Mouse (Mus musculus) MEL (cell line): ENCODE measurements around the gene Pgm2. TPM values are rescaled to one million over a fixed set of nuclear protein-coding genes. Genes with fewer than 3 reads are reported as not detected.
A peak's percentile ranks its signal among the peaks of the same experiment; 100 is the strongest.

ENCODE experiments used
- DNase-seq: peaks from one replicate; pipeline ENCODE4 v3.0.0; 2011; ENCODE audit warnings: low read depth, low spot score
- H3K27ac ChIP-seq: 2 replicates; pipeline ENCODE4 v1.5.1; 2012; ENCODE audit warnings: low read depth, mild to moderate bottlenecking, control low read depth, low read length, moderate library complexity; ENCODE audit not compliant: control insufficient read depth
- H3K27me3 ChIP-seq, 2 experiments: fragments of 150-350 bp in 1 of 2; sonication (generic) in 1 of 2; 2 replicates each; pipeline ENCODE4 v1.6.1; 2012; ENCODE audit warnings: low read length in 2 of 2, mild to moderate bottlenecking in 2 of 2, improper control_type of control experiment in 1 of 2, moderate library complexity in 1 of 2; ENCODE audit not compliant: insufficient read depth in 2 of 2, control insufficient read depth in 1 of 2
- H3K36me3 ChIP-seq, 2 experiments: 2 replicates each; pipeline ENCODE4 v1.6.1; 2012 to 2014; ENCODE audit warnings: low read length in 2 of 2, improper control_type of control experiment in 1 of 2, inconsistent platforms in 1 of 2, mild to moderate bottlenecking in 1 of 2; ENCODE audit not compliant: insufficient read depth in 2 of 2, control insufficient read depth in 1 of 2
- H3K4me1 ChIP-seq, 2 experiments: fragments of 150-350 bp in 1 of 2; sonication (generic) in 1 of 2; 2 replicates each; pipeline ENCODE4 v1.6.1; 2012; ENCODE audit warnings: low read length in 2 of 2, improper control_type of control experiment in 1 of 2, mild to moderate bottlenecking in 1 of 2; ENCODE audit not compliant: insufficient read depth in 2 of 2, control insufficient read depth in 1 of 2
- H3K4me3 ChIP-seq, 2 experiments: fragments of 150-350 bp in 1 of 2; sonication (generic) in 1 of 2; 2 replicates each; pipeline ENCODE4 v1.5.1; 2012; ENCODE audit warnings: low read depth in 2 of 2, low read length in 2 of 2, mild to moderate bottlenecking in 2 of 2, moderate library complexity in 2 of 2, control low read depth in 1 of 2, improper control_type of control experiment in 1 of 2; ENCODE audit not compliant: control insufficient read depth in 1 of 2, insufficient read depth in 1 of 2
- H3K79me2 ChIP-seq: 2 replicates; pipeline ENCODE4 v1.6.1; 2012; ENCODE audit warnings: mild to moderate bottlenecking, low read length, moderate library complexity; ENCODE audit not compliant: control insufficient read depth, poor library complexity, insufficient read depth
- H3K9ac ChIP-seq: 2 replicates; pipeline ENCODE4 v1.6.1; 2012; ENCODE audit warnings: low read depth, mild to moderate bottlenecking, control low read depth, low read length, moderate library complexity; ENCODE audit not compliant: control insufficient read depth, poor library complexity, severe bottlenecking
- H3K9me3 ChIP-seq: fragments of 150-350 bp; sonication (generic); replicated peaks from 2 replicates; pipeline ENCODE4 v1.6.1; 2012; ENCODE audit warnings: mild to moderate bottlenecking, low read length, improper control_type of control experiment, moderate library complexity; ENCODE audit not compliant: insufficient read depth
- CHD1 ChIP-seq: IDR thresholded peaks from 2 replicates; pipeline ENCODE4 v1.6.1; 2012; ENCODE audit warnings: low read depth, mild to moderate bottlenecking, inconsistent platforms, low read length, improper control_type of control experiment
- CTCF ChIP-seq, 3 experiments: IDR thresholded peaks in 2 of 3; conservative IDR thresholded peaks in 1 of 3; 2 replicates each; pipeline ENCODE4 v1.5.1; 2011 to 2012; ENCODE audit warnings: low read length in 3 of 3, low read depth in 2 of 3, mild to moderate bottlenecking in 2 of 3, improper control_type of control experiment in 1 of 3, inconsistent platforms in 1 of 3, mixed read lengths in 1 of 3, moderate library complexity in 1 of 3; ENCODE audit not compliant: control insufficient read depth in 1 of 3, insufficient read depth in 1 of 3, poor library complexity in 1 of 3, severe bottlenecking in 1 of 3
- ELF1 ChIP-seq: IDR thresholded peaks from 2 replicates; pipeline ENCODE4 v1.6.1; 2014; ENCODE audit warnings: low read depth, mild to moderate bottlenecking, inconsistent platforms, low read length, improper control_type of control experiment, moderate library complexity
- EP300 ChIP-seq, 2 experiments: IDR thresholded peaks; 2 replicates each; pipeline ENCODE4 v1.6.1; 2011; ENCODE audit warnings: improper control_type of control experiment in 2 of 2, low read length in 2 of 2, low read depth in 1 of 2, mild to moderate bottlenecking in 1 of 2
- KAT2A ChIP-seq: conservative IDR thresholded peaks from 2 replicates; pipeline ENCODE4 v1.6.1; 2012; ENCODE audit warnings: low read depth, low read length, improper control_type of control experiment, inconsistent platforms
- MAZ ChIP-seq: IDR thresholded peaks from 2 replicates; pipeline ENCODE4 v1.6.1; 2012; ENCODE audit warnings: low read depth, mild to moderate bottlenecking, inconsistent platforms, low read length, improper control_type of control experiment
- NELFE ChIP-seq: IDR thresholded peaks from 2 replicates; pipeline ENCODE4 v1.6.1; 2011; ENCODE audit warnings: low read depth, low read length, improper control_type of control experiment
- NRF1 ChIP-seq: IDR thresholded peaks from 2 replicates; pipeline ENCODE4 v1.6.1; 2014; ENCODE audit warnings: low read depth, mild to moderate bottlenecking, inconsistent platforms, low read length, improper control_type of control experiment, moderate library complexity; ENCODE audit not compliant: poor library complexity, insufficient read depth, severe bottlenecking
- POLR2AphosphoS2 ChIP-seq: IDR thresholded peaks from 2 replicates; pipeline ENCODE4 v1.6.1; 2011; ENCODE audit warnings: low read length, improper control_type of control experiment
- RAD21 ChIP-seq: IDR thresholded peaks from 2 replicates; pipeline ENCODE4 v1.6.1; 2011; ENCODE audit warnings: mild to moderate bottlenecking, low read depth, low read length, improper control_type of control experiment
- SIN3A ChIP-seq: IDR thresholded peaks from 2 replicates; pipeline ENCODE4 v1.6.1; 2012; ENCODE audit warnings: low read length, improper control_type of control experiment, inconsistent platforms
- SMC3 ChIP-seq: IDR thresholded peaks from 2 replicates; pipeline ENCODE4 v1.6.1; 2011; ENCODE audit warnings: low read depth, low read length, improper control_type of control experiment
- TAL1 ChIP-seq: IDR thresholded peaks from 2 replicates; pipeline ENCODE4 v1.6.1; 2012; ENCODE audit warnings: mild to moderate bottlenecking, inconsistent platforms, low read length, moderate library complexity, mixed read lengths
- TBP ChIP-seq: IDR thresholded peaks from 2 replicates; pipeline ENCODE4 v1.8.0; 2011; ENCODE audit warnings: low read depth, low read length, improper control_type of control experiment
- TCF12 ChIP-seq: IDR thresholded peaks from 2 replicates; pipeline ENCODE4 v1.6.1; 2014; ENCODE audit warnings: low read depth, mild to moderate bottlenecking, inconsistent platforms, low read length, improper control_type of control experiment, moderate library complexity
- ZMIZ1 ChIP-seq: IDR thresholded peaks from 2 replicates; pipeline ENCODE4 v1.6.1; 2012; ENCODE audit warnings: low read depth, mild to moderate bottlenecking, inconsistent platforms, low read length, improper control_type of control experiment, moderate library complexity
- polyA plus RNA-seq, 2 experiments: library from polyadenylated mRNA; stranded (reverse) in 1 of 2; unstranded in 1 of 2; fragments of >175 nt in 1 of 2; fragments of >200 nt in 1 of 2; gene quantifications; 2 replicates each; pipeline versions ENCODE4 v1.2.1 to v1.2.4; 2012; ENCODE audit warnings: low replicate concordance in 2 of 2, low read depth in 1 of 2; ENCODE audit not compliant: insufficient read length in 2 of 2, insufficient read depth in 1 of 2, missing spikeins in 1 of 2
- total RNA-seq: library from RNA; depleted of rRNA; stranded (reverse); fragments of 300-350 nt; gene quantifications from 2 replicates; pipeline ENCODE4 v1.2.3, GENCODE M21; 2012

Pgm2 gene
- total and polyA plus RNA-seq, 3 experiments, result 22.0 to 64.0 TPM; not detected in 1

GRCm38 (mm10) chr5:64088740-64089139, 4.0 kb upstream of the Pgm2 start:
- Histone ChIP-seq H3K79me2 (peaks cover 10% of the 10 kb centered on the region), H3K9ac (no peak overlapping the region), H3K27me3 (no peaks in the 10 kb centered on the region), H3K27ac (no peak overlapping the region), H3K9me3 (no peaks in the 10 kb centered on the region), H3K36me3 (no peaks in the 10 kb centered on the region), H3K4me3 (no peak overlapping the region), H3K4me1 (peaks cover 0 to 3% of the 10 kb centered on the region in 2 experiments; a peak in 2 of 4 replicates)
- no peak for DNase-seq
- TF ChIP-seq CTCF (IDR thresholded peaks at IDR 0.05 in 2 of 3, conservative IDR thresholded peaks at IDR 0.05 in 1 of 3; ENCODE audit: control insufficient read depth in 1 of 3, insufficient read depth in 1 of 3, low read depth in 2 of 3, low read length in 3 of 3, poor library complexity in 1 of 3, severe bottlenecking in 1 of 3), result no peak
- TF ChIP-seq KAT2A, result no peak
- TF ChIP-seq POLR2AphosphoS2, result no peak
- no peak for TF ChIP-seq NRF1
- no peak for TF ChIP-seq SMC3
- TF ChIP-seq NELFE, result no peak
- TF ChIP-seq RAD21, result no peak
- TF ChIP-seq MAZ, result no peak
- no peak for TF ChIP-seq TAL1
- no peak for TF ChIP-seq TBP
- TF ChIP-seq EP300 (IDR thresholded peaks at IDR 0.05; ENCODE audit: low read depth in 1 of 2, low read length in 2 of 2), result no peak

GRCm38 (mm10) chr5:64093349-64093871, 660 bp downstream of the Pgm2 start:
- Histone ChIP-seq H3K79me2 (peaks cover 23% of the 10 kb centered on the region), H3K4me3 (peak overlapping the region; percentile 79 to 85), H3K36me3 (peaks cover 0 to 22% of the 10 kb centered on the region in 2 experiments; a peak in 2 of 4 replicates), H3K9me3 (no peaks in the 10 kb centered on the region), H3K27me3 (no peaks in the 10 kb centered on the region), H3K27ac (peak overlapping the region; percentile 80), H3K9ac (peak overlapping the region; percentile 87), H3K4me1 (peaks cover 15 to 28% of the 10 kb centered on the region in 2 experiments)
- TF ChIP-seq EP300 (IDR thresholded peaks at IDR 0.05; ENCODE audit: low read depth in 1 of 2, low read length in 2 of 2), result no peak
- TF ChIP-seq ZMIZ1, result no peak
- 0 out of 2 replicates have a peak, but pooled peaks have one; percentile 11 for TF ChIP-seq CHD1
- 0 out of 2 replicates have a peak, but pooled peaks have one; percentile 33 for TF ChIP-seq SIN3A
- no peak for TF ChIP-seq TCF12
- no peak for TF ChIP-seq ELF1
- no peak for TF ChIP-seq SMC3
- peak; percentile 57 for DNase-seq
